Mouse (Mus musculus): Measurements from ENCODE around the gene Ap3d1. TPM values are rescaled to one million over a fixed set of nuclear protein-coding genes. Genes with fewer than 3 reads are reported as not detected.

The Ap3d1 gene
- polyA plus RNA-seq, 1 experiment from 2014 or later, result 69.6 TPM

GRCm38 (mm10) chr10:80665981-80666733, 75.9 kb downstream of the Ap3d1 start:
- no peak for TF ChIP-seq CTCF (IDR thresholded peaks at IDR 0.05; ENCODE audit: low read depth)
- Histone ChIP-seq H3K9me3 (ENCODE audit: low read depth, low read length) (no peaks in the 10 kb centered on the region), H3K27me3 (ENCODE audit: insufficient read depth, low read length) (no peaks in the 10 kb centered on the region), H3K4me1 (ENCODE audit: insufficient read depth) (peaks cover 19% of the 10 kb centered on the region), H3K4me3 (ENCODE audit: low read depth, low read length) (no peak overlapping the region), H3K36me3 (ENCODE audit: insufficient read depth) (peaks cover 61% of the 10 kb centered on the region), H3K9ac (no peak overlapping the region), H3K27ac (ENCODE audit: low read depth) (no peak overlapping the region), H3K4me2 (no peak overlapping the region)
- DNase-seq, result no peak
- 72% methylated on average over 10 of the region's 10 CpGs for WGBS
- no peak for ATAC-seq (ENCODE audit: insufficient read depth)

GRCm38 (mm10) chr10:80665459-80665858, 76.6 kb downstream of the Ap3d1 start:
- Histone ChIP-seq H3K9me3 (ENCODE audit: low read depth, low read length) (no peaks in the 10 kb centered on the region), H3K27ac (ENCODE audit: low read depth) (peak overlapping the region; percentile 60), H3K4me3 (ENCODE audit: low read depth, low read length) (no peak overlapping the region), H3K9ac (no peak overlapping the region), H3K4me1 (ENCODE audit: insufficient read depth) (peaks cover 19% of the 10 kb centered on the region), H3K36me3 (ENCODE audit: insufficient read depth) (peaks cover 54% of the 10 kb centered on the region), H3K4me2 (peak overlapping the region; percentile 12; the same call in 1 of the 2 replicates), H3K27me3 (ENCODE audit: insufficient read depth, low read length) (no peaks in the 10 kb centered on the region)
- no peak for TF ChIP-seq CTCF (IDR thresholded peaks at IDR 0.05; ENCODE audit: low read depth)
- WGBS, result 53% methylated on average over 4 of the region's 4 CpGs
- DNase-seq (no peak), ATAC-seq (ENCODE audit: insufficient read depth) (no peak; the same call in 1 of the 2 replicates)

DNA sequence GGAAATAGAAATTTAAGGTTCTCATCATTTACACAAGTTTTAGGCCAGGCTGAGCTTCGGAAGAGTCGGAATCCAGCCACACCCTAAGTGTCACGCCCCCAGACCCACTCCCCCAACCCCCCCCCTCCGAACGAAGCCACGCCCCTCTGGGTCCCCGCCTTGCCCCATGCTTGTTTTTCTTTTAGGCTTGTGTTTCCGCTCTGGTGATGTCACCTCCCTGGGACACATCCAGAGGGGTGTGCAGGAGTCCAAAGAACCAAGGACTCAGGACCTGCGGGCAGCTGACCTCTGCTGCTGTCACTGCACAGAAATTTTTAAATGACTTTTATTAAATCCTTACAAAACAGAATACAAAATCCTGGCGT, 77.1 kb downstream of the Ap3d1 start:
- Histone ChIP-seq H3K9ac (peak overlapping the region; percentile 32; the same call in 1 of the 2 replicates), H3K27ac (ENCODE audit: low read depth) (peak overlapping the region; percentile 83)

GRCm38 (mm10) chr10:80664197-80665015, 77.7 kb downstream of the Ap3d1 start:
- no peak for TF ChIP-seq CTCF (IDR thresholded peaks at IDR 0.05; ENCODE audit: low read depth)
- peak; percentile 67 for DNase-seq
- 18% methylated on average over 16 of the region's 16 CpGs for whole genome bisulfite sequencing
- H3K4me1 ChIP-seq (ENCODE audit: insufficient read depth), result peaks cover 19% of the 10 kb centered on the region
- no peaks in the 10 kb centered on the region for H3K9me3 ChIP-seq (ENCODE audit: low read depth, low read length)
- peak overlapping the region; percentile 3; the same call in 1 of the 2 replicates for H3K4me3 ChIP-seq (ENCODE audit: low read depth, low read length)
- H3K9ac ChIP-seq, result peak overlapping the region; percentile 32
- ATAC-seq (ENCODE audit: insufficient read depth), result peak; percentile 59
- H3K27ac ChIP-seq (ENCODE audit: low read depth), result peak overlapping the region; percentile 83
- H3K4me2 ChIP-seq, result peak overlapping the region; percentile 51
- H3K27me3 ChIP-seq (ENCODE audit: insufficient read depth, low read length), result no peaks in the 10 kb centered on the region
- peaks cover 43% of the 10 kb centered on the region for H3K36me3 ChIP-seq (ENCODE audit: insufficient read depth)

More for the DNA sequence above, 77.1 kb downstream of the Ap3d1 start:
- Histone ChIP-seq H3K4me1 (ENCODE audit: insufficient read depth) (peaks cover 19% of the 10 kb centered on the region), H3K4me3 (ENCODE audit: low read depth, low read length) (peak overlapping the region; percentile 3; the same call in 1 of the 2 replicates), H3K36me3 (ENCODE audit: insufficient read depth) (peaks cover 49% of the 10 kb centered on the region), H3K27me3 (ENCODE audit: insufficient read depth, low read length) (no peaks in the 10 kb centered on the region), H3K9me3 (ENCODE audit: low read depth, low read length) (no peaks in the 10 kb centered on the region), H3K4me2 (peak overlapping the region; percentile 51)
- TF ChIP-seq CTCF (IDR thresholded peaks at IDR 0.05; ENCODE audit: low read depth), result no peak
- DNase-seq (peak; percentile 67), ATAC-seq (ENCODE audit: insufficient read depth) (peak; percentile 50)
- 13% methylated on average over 10 of the region's 10 CpGs for WGBS

GRCm38 (mm10) chr10:80663485-80664196, 78.4 kb downstream of the Ap3d1 start:
- ATAC-seq (ENCODE audit: insufficient read depth) (no peak), DNase-seq (no peak)
- Histone ChIP-seq H3K9ac (no peak overlapping the region), H3K9me3 (ENCODE audit: low read depth, low read length) (no peaks in the 10 kb centered on the region), H3K4me3 (ENCODE audit: low read depth, low read length) (no peak overlapping the region), H3K4me1 (ENCODE audit: insufficient read depth) (peaks cover 19% of the 10 kb centered on the region), H3K27me3 (ENCODE audit: insufficient read depth, low read length) (no peaks in the 10 kb centered on the region), H3K36me3 (ENCODE audit: insufficient read depth) (peaks cover 35% of the 10 kb centered on the region), H3K4me2 (no peak overlapping the region), H3K27ac (ENCODE audit: low read depth) (peak overlapping the region; percentile 83; the same call in 1 of the 2 replicates)
- WGBS, result 16% methylated on average over 5 of the region's 5 CpGs
- TF ChIP-seq CTCF (IDR thresholded peaks at IDR 0.05; ENCODE audit: low read depth), result no peak

DNA sequence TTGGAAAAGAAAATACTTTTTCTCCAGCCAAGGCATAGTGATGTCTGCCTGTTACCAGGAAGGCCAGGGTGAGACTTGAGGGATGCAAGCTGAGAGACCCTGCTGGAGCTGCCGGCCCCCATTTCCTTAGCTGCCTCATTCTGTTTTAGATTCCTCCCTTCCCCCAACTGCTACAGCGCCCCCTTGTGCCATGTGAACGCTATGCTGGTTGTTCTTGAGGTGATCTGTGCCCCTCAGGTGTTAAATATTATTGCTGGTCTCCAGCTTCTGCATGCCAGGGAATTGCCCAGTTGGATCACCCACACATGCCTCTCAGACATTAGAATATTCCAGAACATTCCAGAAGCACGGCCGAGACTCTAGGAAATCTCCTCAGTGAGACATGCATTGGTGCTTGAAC, 80.9 kb downstream of the Ap3d1 start:
- Histone ChIP-seq H3K9me3 (ENCODE audit: low read depth, low read length) (no peaks in the 10 kb centered on the region), H3K36me3 (ENCODE audit: insufficient read depth) (peaks cover 10% of the 10 kb centered on the region), H3K9ac (no peak overlapping the region), H3K4me2 (no peak overlapping the region), H3K4me3 (ENCODE audit: low read depth, low read length) (no peak overlapping the region), H3K27me3 (ENCODE audit: insufficient read depth, low read length) (no peaks in the 10 kb centered on the region), H3K27ac (ENCODE audit: low read depth) (no peak overlapping the region), H3K4me1 (ENCODE audit: insufficient read depth) (peaks cover 19% of the 10 kb centered on the region)
- 31% methylated on average over 5 of the region's 5 CpGs for WGBS
- DNase-seq, result peak; percentile 49
- peak; percentile 66 for TF ChIP-seq CTCF (IDR thresholded peaks at IDR 0.05; ENCODE audit: low read depth)
- ATAC-seq (ENCODE audit: insufficient read depth), result no peak

Measured in lung, embryonic 14.5 days (tissue).